Mouse (Mus musculus): ENCODE results near the gene Rogdi.

- TF ChIP-seq CTCF (IDR thresholded peaks at IDR 0.05; ENCODE audit: control insufficient read depth, insufficient read depth, low read length) (no peak), POLR2A (IDR thresholded peaks at IDR 0.05; ENCODE audit: borderline replicate concordance, control insufficient read depth, low read depth, low read length) (no peak)
Measured at GRCm38 (mm10) chr16:5024021-5024420, 10.7 kb upstream of the Rogdi start.

All from bone marrow, adult 2 months (tissue).